Mouse (Mus musculus) liver, postnatal 0 days (tissue): ENCODE results near the gene Git2.

Source experiments
- CTCF ChIP-seq: sonication (generic); IDR thresholded peaks from 2 replicates; pipeline ENCODE4 v1.5.1; 2016; ENCODE audit warnings: antibody characterized with exemption, low read depth
- EP300 ChIP-seq: IDR thresholded peaks from 2 replicates; pipeline ENCODE4 v1.6.1; 2016; ENCODE audit warnings: antibody characterized with exemption, low read depth, mild to moderate bottlenecking

DNA sequence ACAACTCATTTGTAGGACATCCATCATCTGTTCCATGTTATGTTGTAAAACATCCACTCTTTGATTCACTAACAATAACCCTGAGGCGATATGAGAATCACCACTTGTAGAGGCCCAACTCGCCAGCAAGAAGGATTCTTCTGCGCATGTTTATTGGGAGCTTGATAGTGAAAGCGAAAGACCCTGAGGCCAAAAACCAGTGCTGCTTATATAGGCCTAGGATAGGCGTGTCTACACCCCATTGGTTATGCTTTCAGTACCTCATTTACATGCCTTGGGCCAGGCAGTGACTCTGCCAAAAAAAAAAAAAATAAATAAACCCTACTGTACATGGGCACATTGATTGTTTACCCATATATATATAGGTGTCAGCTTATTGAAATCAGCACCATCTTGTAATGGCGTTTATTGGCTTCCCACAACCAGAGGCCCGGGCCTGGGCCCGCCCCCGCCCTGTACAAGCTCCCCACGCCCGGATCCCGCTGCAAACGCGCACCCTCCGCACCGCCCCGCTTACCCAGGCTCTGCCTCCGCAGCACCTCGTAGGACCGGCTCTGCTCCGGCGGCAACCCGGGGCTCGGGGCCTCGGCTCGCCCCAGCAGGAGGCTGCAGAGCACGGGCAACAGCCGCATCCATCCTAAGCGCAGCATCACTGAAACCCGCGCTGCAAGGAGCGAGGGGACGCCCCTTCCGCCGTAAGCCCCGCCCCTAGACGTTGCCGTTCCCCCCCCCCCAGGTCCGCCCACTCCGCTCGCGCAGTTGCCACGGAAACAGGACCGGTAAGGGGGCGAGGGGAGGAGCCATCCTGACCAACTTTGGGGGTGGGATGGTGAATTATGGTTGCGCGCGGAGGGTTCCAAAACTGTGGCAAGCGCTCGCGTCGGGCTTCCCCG, 47.7 kb upstream of the Git2 start, which contains the start of gene 1500011B03Rik:
- TF ChIP-seq EP300 (no peak), CTCF (no peak)
